Mouse (Mus musculus): ENCODE results near the gene Actr3. TPM values are rescaled to one million over a fixed set of nuclear protein-coding genes. Genes with fewer than 3 reads are reported as not detected.

The Actr3 gene
- polyA plus RNA-seq, 1 experiment from 2014 or later, result 227 TPM

DNA sequence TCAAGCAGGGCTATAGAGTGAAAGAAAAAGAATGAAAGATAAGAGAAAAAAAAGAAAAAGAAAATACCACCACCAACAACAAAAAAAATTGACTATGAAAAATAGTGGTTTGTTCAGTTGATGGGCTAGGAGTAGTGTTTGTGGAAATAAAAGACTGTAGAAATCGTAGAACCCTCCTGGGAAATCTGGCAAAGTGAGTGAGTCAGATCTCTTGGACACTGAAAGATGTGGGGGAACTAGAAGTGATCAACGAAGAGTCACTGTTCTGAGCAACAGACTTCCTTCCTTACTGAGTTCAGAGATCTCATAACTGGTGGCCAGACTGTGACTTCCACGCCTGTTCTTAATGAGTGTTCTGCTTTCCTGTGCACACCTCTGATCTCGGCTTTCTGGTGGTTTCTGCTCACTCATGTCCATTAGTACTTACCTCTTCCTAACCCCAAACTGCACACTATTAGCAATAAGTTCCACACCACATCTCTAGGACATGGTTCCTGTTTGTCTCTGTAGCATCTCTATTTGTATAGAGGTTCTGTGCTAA is 37.7 kb upstream of the Actr3 start:
- H3K4me3 ChIP-seq (replicated peaks; ENCODE audit: low read depth, low read length), result no peak overlapping the region
- DNase-seq (ENCODE audit: low spot score), result no peak
- 65% methylated on average over 4 of the region's 4 CpGs for WGBS
- no peak for ATAC-seq (replicated peaks; ENCODE audit: low FRiP score, low read depth)
- H3K4me1 ChIP-seq (replicated peaks; ENCODE audit: insufficient read depth, low read length), result no peaks in the 10 kb centered on the region
- no peaks in the 10 kb centered on the region for H3K9me3 ChIP-seq (replicated peaks; ENCODE audit: low read length)
- TF ChIP-seq CTCF (IDR thresholded peaks at IDR 0.05; ENCODE audit: low read depth), result no peak
- no peak overlapping the region for H3K4me2 ChIP-seq (ENCODE audit: low read length)
- no peak overlapping the region for H3K27ac ChIP-seq
- H3K9ac ChIP-seq (ENCODE audit: low read depth, low read length), result no peak overlapping the region
- no peaks in the 10 kb centered on the region for H3K27me3 ChIP-seq (ENCODE audit: insufficient read depth, low read length)
- no peaks in the 10 kb centered on the region for H3K36me3 ChIP-seq (ENCODE audit: insufficient read depth, low read length)

DNA sequence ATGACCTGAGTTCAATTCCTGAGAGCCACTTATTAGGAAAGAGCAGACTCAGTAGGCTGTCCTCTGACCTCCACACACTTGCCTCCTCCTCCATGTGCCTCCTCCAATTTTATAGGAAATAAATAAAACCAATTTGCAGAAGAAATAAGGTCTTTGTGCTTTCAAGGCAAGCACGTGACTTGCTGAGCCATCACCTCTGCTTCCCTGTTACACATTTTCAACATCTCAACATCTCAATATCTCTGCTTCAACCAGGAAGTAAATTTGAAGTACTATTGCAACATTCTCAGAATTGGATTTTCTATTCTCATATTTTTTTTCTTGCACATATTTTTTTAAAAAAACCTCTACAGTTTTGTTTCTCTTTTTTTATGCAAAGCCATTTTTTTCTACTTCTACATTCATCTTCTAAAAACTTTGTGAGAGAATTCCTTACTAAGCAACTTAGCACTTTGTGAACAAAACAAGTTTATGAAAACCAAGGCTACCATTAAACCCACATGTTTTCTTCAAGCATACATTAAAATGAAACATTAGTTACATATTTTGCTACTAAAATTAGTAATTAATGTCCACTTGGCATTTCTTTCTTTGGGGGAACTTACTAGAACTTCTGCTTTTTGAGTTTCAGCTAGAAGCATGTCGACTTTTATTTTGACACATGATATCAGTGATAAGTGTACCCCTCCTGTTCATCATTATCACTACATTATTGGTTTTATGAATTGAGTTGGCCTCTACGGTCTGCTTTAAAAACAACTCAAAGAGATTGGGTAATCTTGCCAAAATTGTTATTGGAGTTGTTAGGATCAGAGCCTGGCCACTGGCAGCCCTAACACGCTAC is 35.5 kb upstream of the Actr3 start:
- TF ChIP-seq CTCF (IDR thresholded peaks at IDR 0.05; ENCODE audit: low read depth), result no peak
- WGBS, result 72% methylated on average over 4 of the region's 4 CpGs
- no peak overlapping the region for H3K4me3 ChIP-seq (replicated peaks; ENCODE audit: low read depth, low read length)
- DNase-seq (ENCODE audit: low spot score) (no peak), ATAC-seq (replicated peaks; ENCODE audit: low FRiP score, low read depth) (no peak)
- H3K36me3 ChIP-seq (ENCODE audit: insufficient read depth, low read length), result no peaks in the 10 kb centered on the region
- no peak overlapping the region for H3K27ac ChIP-seq
- H3K4me1 ChIP-seq (replicated peaks; ENCODE audit: insufficient read depth, low read length), result no peaks in the 10 kb centered on the region
- H3K9me3 ChIP-seq (replicated peaks; ENCODE audit: low read length), result no peaks in the 10 kb centered on the region
- H3K9ac ChIP-seq (ENCODE audit: low read depth, low read length), result no peak overlapping the region
- H3K4me2 ChIP-seq (ENCODE audit: low read length), result no peak overlapping the region
- no peaks in the 10 kb centered on the region for H3K27me3 ChIP-seq (ENCODE audit: insufficient read depth, low read length)

DNA sequence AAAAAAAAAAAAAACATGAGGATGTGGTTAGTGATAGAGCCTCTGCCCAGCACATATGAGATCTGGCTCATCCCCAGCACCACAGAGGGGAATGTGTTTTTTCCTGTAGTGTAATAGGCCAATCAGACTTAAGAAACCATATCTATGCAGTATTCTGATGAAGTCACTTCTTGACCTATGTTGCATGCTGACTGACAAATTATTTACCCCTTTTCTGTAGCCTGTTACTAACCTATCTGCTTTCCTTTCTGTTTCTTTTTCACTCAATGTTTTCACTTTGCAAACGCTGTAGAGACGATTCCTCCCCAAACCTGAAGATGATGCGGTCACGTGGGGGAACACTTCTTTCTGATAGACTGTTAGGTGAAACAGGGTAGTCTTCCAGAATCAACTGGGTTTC is 32.4 kb upstream of the Actr3 start:
- Histone ChIP-seq H3K4me3 (replicated peaks; ENCODE audit: low read depth, low read length) (no peak overlapping the region), H3K9me3 (replicated peaks; ENCODE audit: low read length) (no peaks in the 10 kb centered on the region), H3K4me2 (ENCODE audit: low read length) (no peak overlapping the region), H3K9ac (ENCODE audit: low read depth, low read length) (no peak overlapping the region), H3K4me1 (replicated peaks; ENCODE audit: insufficient read depth, low read length) (no peaks in the 10 kb centered on the region), H3K36me3 (ENCODE audit: insufficient read depth, low read length) (no peaks in the 10 kb centered on the region), H3K27ac (no peak overlapping the region), H3K27me3 (ENCODE audit: insufficient read depth, low read length) (no peaks in the 10 kb centered on the region)
- no peak for TF ChIP-seq CTCF (IDR thresholded peaks at IDR 0.05; ENCODE audit: low read depth)
- DNase-seq (ENCODE audit: low spot score), result no peak
- WGBS, result 92% methylated on average over 4 of the region's 4 CpGs
- ATAC-seq (replicated peaks; ENCODE audit: low FRiP score, low read depth), result no peak

DNA sequence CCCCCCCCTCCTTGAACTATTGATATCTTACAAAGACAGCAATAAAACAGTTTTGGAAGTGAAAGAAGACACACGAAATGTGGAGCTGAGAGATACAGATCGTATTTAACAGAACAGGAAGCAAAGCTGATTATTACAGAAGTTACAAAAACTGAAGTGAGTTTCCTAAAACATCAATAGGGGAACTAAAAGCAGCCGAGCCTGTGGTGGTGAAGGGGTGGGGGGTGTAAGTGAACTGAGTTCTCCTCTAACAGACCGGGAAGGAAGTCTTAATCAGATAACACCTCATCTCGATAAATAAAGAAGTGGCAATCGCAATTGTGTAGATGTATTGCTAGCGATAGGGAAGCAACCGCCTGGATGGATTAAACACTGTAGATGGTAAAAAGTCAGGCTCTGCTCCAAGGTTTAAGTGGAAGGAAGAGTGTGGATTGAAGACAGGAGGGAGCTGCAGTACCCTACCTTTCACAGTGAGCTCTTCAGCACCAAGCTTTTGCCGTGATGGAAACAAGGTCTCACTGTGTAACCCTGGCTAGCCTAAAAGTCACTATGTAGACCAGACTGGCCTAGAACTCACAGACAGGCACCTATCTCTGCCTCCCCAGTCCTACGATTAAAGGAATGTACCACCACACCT is 31.2 kb upstream of the Actr3 start:
- H3K4me1 ChIP-seq (replicated peaks; ENCODE audit: insufficient read depth, low read length), result no peaks in the 10 kb centered on the region
- no peak for TF ChIP-seq CTCF (IDR thresholded peaks at IDR 0.05; ENCODE audit: low read depth)
- no peak overlapping the region for H3K9ac ChIP-seq (ENCODE audit: low read depth, low read length)
- no peaks in the 10 kb centered on the region for H3K9me3 ChIP-seq (replicated peaks; ENCODE audit: low read length)
- H3K4me3 ChIP-seq (replicated peaks; ENCODE audit: low read depth, low read length), result no peak overlapping the region
- WGBS, result 64% methylated on average over 10 of the region's 10 CpGs
- no peaks in the 10 kb centered on the region for H3K36me3 ChIP-seq (ENCODE audit: insufficient read depth, low read length)
- no peaks in the 10 kb centered on the region for H3K27me3 ChIP-seq (ENCODE audit: insufficient read depth, low read length)
- H3K4me2 ChIP-seq (ENCODE audit: low read length), result no peak overlapping the region
- DNase-seq (ENCODE audit: low spot score) (no peak), ATAC-seq (replicated peaks; ENCODE audit: low FRiP score, low read depth) (no peak)
- H3K27ac ChIP-seq, result no peak overlapping the region

DNA sequence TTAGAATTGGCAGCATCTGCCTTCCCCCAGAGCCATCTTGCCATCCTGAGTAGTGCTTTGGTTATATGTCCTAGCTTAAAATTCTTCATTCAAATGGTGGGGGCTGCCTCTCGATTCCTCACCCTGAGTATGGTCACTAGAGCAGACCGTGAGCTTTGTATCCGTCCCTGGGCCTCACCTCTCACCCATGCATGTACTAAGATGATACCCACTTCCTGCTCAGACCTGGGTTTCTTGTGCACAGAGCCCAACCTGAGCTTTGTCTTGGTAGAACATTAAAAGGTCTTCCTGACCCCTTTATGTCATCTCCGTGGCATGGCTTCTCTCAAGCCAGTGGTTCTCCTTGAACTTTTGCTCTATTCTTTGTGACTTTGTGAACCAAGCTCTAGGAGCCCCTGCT is 28.5 kb upstream of the Actr3 start:
- Histone ChIP-seq H3K9me3 (replicated peaks; ENCODE audit: low read length) (no peaks in the 10 kb centered on the region), H3K27ac (no peak overlapping the region), H3K4me3 (replicated peaks; ENCODE audit: low read depth, low read length) (no peak overlapping the region), H3K9ac (ENCODE audit: low read depth, low read length) (no peak overlapping the region), H3K27me3 (ENCODE audit: insufficient read depth, low read length) (no peaks in the 10 kb centered on the region), H3K4me2 (ENCODE audit: low read length) (no peak overlapping the region), H3K4me1 (replicated peaks; ENCODE audit: insufficient read depth, low read length) (no peaks in the 10 kb centered on the region), H3K36me3 (ENCODE audit: insufficient read depth, low read length) (no peaks in the 10 kb centered on the region)
- ATAC-seq (replicated peaks; ENCODE audit: low FRiP score, low read depth) (no peak), DNase-seq (ENCODE audit: low spot score) (no peak)
- no peak for TF ChIP-seq CTCF (IDR thresholded peaks at IDR 0.05; ENCODE audit: low read depth)
- 83% methylated on average over 4 of the region's 4 CpGs for WGBS

DNA sequence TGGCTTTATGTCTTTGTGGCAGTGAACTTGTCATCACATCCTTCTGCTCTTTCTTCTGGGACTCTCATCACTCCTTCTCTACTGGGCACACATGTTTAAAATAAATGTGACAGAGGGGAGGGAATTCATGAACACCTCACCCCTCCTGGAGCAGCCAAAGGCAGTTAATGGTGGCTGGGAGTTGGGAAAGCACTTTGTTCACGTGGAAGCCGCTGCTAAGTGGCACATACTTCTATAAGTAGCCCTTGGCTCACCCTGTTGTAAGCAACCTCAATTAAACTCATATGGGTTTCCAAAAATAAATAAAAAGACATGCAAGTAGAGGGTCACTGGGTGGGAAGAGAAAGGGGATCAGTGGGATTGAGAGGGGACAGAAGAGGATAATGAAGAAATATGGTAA is 27.8 kb upstream of the Actr3 start:
- TF ChIP-seq CTCF (IDR thresholded peaks at IDR 0.05; ENCODE audit: low read depth), result no peak
- ATAC-seq (replicated peaks; ENCODE audit: low FRiP score, low read depth), result no peak
- Histone ChIP-seq H3K9me3 (replicated peaks; ENCODE audit: low read length) (no peaks in the 10 kb centered on the region), H3K4me3 (replicated peaks; ENCODE audit: low read depth, low read length) (no peak overlapping the region), H3K4me2 (ENCODE audit: low read length) (no peak overlapping the region), H3K36me3 (ENCODE audit: insufficient read depth, low read length) (no peaks in the 10 kb centered on the region), H3K27me3 (ENCODE audit: insufficient read depth, low read length) (no peaks in the 10 kb centered on the region), H3K4me1 (replicated peaks; ENCODE audit: insufficient read depth, low read length) (no peaks in the 10 kb centered on the region), H3K27ac (no peak overlapping the region), H3K9ac (ENCODE audit: low read depth, low read length) (no peak overlapping the region)
- no peak for DNase-seq (ENCODE audit: low spot score)
- 65% methylated on average over 2 of the region's 2 CpGs for WGBS
